Mouse (Mus musculus) adrenal gland, postnatal 14 days (tissue): Measurements from ENCODE around the gene Cdca3. TPM values are rescaled to one million over a fixed set of nuclear protein-coding genes. Genes with fewer than 3 reads are reported as not detected.

Source experiments
- DNase-seq: peaks from one replicate; pipeline ENCODE4 v3.0.0; 2021; ENCODE audit warnings: mixed read lengths
- total RNA-seq: library from RNA; stranded (reverse); gene quantifications from 2 replicates; pipeline ENCODE4 v1.2.3, GENCODE M21; 2021

The Cdca3 gene
- total RNA-seq, 1 experiment from 2014 or later = 26.1 TPM

GRCm38 (mm10) chr6:124865766-124866362 lies 36.5 kb downstream of the Cdca3 start:
- DNase-seq = no peak

DNA sequence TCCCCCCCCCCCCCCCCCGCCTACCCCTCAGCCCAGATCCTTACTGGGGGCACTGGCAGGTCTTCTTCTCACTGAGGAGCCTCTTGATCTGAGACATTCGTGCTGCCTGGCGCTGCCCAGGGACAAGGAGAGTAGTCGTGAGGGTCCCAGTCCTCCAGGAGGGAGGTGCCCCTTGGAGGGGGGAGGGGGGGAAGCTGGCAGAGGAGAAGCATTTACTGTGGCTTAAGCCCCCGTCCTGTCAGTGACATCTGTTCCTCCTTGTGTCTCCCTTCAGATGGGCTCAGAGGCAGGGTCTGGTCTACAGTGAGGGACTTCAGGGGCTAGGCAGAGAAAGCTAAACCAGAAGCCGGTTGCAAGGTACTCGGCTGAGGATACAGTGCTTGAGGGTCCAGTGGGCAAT lies 37.2 kb downstream of the Cdca3 start:
- no peak for DNase-seq

DNA sequence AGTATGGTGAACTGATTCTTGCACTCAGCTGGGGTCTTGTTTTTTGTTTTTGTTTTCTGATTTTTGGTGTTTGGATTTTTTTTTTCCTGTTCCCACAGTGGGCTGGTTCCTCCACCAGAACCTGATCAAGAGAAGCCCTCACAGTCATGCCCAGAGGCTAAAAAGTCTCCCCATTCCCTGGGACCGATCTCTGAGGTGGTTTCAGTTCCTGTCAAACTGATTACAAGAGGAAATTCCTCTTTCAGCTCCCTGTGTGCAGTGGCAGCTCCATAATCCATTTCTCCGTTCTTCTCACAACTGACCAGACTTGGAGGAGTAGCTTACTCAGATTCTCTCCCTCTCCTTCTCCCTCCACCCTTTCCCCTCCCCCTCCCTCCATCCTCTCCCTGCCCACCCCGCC lies 45.0 kb downstream of the Cdca3 start:
- no peak for DNase-seq

- no peak for DNase-seq
Measured at GRCm38 (mm10) chr6:124879390-124879789, 50.0 kb downstream of the Cdca3 start.

DNA sequence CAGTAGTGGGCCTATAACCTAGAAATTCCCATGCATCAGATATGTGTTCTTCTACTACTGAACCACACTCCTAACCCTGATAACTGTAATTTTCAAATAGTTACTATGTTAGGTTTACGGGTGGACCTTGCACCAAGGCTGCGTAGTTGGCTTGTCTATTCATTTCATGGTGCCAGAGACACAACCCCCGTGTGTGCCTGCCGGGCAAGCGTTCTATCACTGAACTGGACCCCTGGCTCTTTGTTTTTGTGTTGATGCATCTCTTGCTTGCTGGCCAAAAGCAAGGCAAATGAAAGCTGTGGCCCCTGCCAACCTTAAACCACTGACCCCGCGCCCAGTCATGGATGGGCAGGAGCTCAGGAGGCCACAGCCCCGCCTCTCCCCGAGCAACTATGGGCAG lies 52.5 kb downstream of the Cdca3 start:
- DNase-seq = no peak

Other genes with a start within 250 kb of the Cdca3 start
- gene C1s2, start 193.5 kb upstream of the Cdca3 start, total RNA-seq = 2.7 and 2.9 TPM in 2 replicates
- gene Lpcat3, start 166.5 kb upstream of the Cdca3 start, total RNA-seq = 78.0 and 82.3 TPM in 2 replicates
- 79.7 and 87.9 TPM in 2 replicates for gene Emg1, start 117.4 kb upstream of the Cdca3 start, total RNA-seq
- 392 and 412 TPM in 2 replicates for gene Phb2, start 117.2 kb upstream of the Cdca3 start, total RNA-seq
- gene Ptpn6, start 90.8 kb upstream of the Cdca3 start, total RNA-seq = 7.3 and 23.1 TPM in 2 replicates
- gene Grcc10, start 88.2 kb upstream of the Cdca3 start, total RNA-seq = 338 and 346 TPM in 2 replicates
- not detected in 2 replicates for gene Gm45234, start 73.5 kb upstream of the Cdca3 start, total RNA-seq
- 70.3 and 84.6 TPM in 2 replicates for gene Atn1, start 73.0 kb upstream of the Cdca3 start, total RNA-seq
- 13.0 and 18.9 TPM in 2 replicates for gene Eno2, start 59.9 kb upstream of the Cdca3 start, total RNA-seq
- not detected in 2 replicates for gene Lrrc23, start 49.8 kb upstream of the Cdca3 start, total RNA-seq
- 13.0 and 14.6 TPM in 2 replicates for gene Spsb2, start 20.9 kb upstream of the Cdca3 start, total RNA-seq
- gene Tpi1, start 15.3 kb upstream of the Cdca3 start, total RNA-seq = 425 and 436 TPM in 2 replicates
- gene Usp5, start 63 bp upstream of the Cdca3 start, total RNA-seq = 83.2 and 103 TPM in 2 replicates
- gene Gnb3, start 10.7 kb downstream of the Cdca3 start, total RNA-seq = 9.4 and 9.5 TPM in 2 replicates
- 21.4 and 26.1 TPM in 2 replicates for gene P3h3, start 28.2 kb downstream of the Cdca3 start, total RNA-seq
- 1.6 and 2.3 TPM in 2 replicates for gene Gpr162, start 34.4 kb downstream of the Cdca3 start, total RNA-seq
- gene Cd4, start 58.7 kb downstream of the Cdca3 start, total RNA-seq = 1.4 and 13.0 TPM in 2 replicates
- gene Lag3, start 82.2 kb downstream of the Cdca3 start, total RNA-seq = 1.5 and 2.5 TPM in 2 replicates
- 917 and 925 TPM in 2 replicates for gene Ptms, start 90.6 kb downstream of the Cdca3 start, total RNA-seq
- 274 and 276 TPM in 2 replicates for gene Mlf2, start 101.8 kb downstream of the Cdca3 start, total RNA-seq
- 117 and 122 TPM in 2 replicates for gene Cops7a, start 136.0 kb downstream of the Cdca3 start, total RNA-seq
- 4.8 and 5.4 TPM in 2 replicates for gene Pianp, start 167.1 kb downstream of the Cdca3 start, total RNA-seq
- gene Zfp384, start 179.6 kb downstream of the Cdca3 start, total RNA-seq = 47.2 and 50.4 TPM in 2 replicates
- gene Ing4, start 210.2 kb downstream of the Cdca3 start, total RNA-seq = 64.9 and 71.8 TPM in 2 replicates
- 7.5 and 8.2 TPM in 2 replicates for gene Acrbp, start 220.1 kb downstream of the Cdca3 start, total RNA-seq
- gene Lpar5, start 238.4 kb downstream of the Cdca3 start, total RNA-seq = 0.44 and 2.1 TPM in 2 replicates